Mouse (Mus musculus): ENCODE results near the gene Gm9639.
"Not testable (repeated sequence)": the region's sequence is repeated elsewhere in the genome, so short reads cannot be mapped to it uniquely, and the experiment has no call there.

Gene Gm9639

GRCm38 (mm10) chr10:77752312-77752711, 42.6 kb downstream of the Gm9639 start:
- DNase-seq (ENCODE audit: low read depth) = not testable (repeated sequence)

GRCm38 (mm10) chr10:77751254-77751653, 43.6 kb downstream of the Gm9639 start, which contains the start of gene Gm9736:
Gene Gm9736, minus strand, starts transcription at chr10:77751354.
- not testable (repeated sequence) for DNase-seq (ENCODE audit: low read depth)

DNA sequence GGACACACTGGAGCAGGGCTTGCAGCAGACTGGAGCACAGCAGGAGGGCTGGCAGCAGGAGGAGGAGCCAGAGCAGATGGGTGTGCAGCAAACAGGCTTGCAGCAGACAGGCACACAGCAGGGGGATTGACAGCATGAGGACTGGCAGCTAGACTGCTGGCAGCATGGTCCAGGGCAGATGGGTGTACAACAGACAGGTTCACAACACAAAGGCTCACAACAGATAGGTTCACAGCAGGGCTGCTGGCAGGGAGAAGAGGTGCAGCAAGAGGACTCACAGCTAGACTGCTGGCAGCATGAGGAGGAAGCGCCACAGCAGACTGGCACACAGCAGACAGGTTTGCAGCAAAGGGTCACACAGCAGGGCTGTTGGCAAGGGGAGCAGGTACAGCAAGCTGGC, 44.2 kb downstream of the Gm9639 start:
- not testable (repeated sequence) for DNase-seq (ENCODE audit: low read depth)
